In the genomic region with DNA sequence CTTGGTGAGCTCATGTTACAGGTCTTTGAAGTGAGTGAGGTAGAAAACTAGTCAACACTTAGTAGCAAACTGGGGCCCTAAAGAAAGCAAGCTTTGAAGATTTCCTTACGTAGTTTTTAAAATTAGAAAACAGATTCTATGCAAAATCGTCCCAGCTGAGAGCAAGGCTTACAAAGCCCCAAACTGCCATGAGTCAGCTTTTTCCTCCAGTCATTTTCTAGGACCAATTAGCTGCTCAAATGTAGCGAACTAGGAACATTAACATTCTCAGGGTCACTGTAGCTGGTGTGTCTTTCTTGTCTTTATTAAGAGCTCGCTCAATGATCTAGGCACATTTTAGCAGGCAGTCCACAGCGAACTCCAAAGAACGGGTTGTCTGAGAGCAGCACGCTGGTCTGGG, we compare ENCODE assay signal across 21 mouse cellular contexts.
DNase-seq lines count a peak whose midpoint lies in the region; ATAC-seq and TF ChIP-seq lines count a peak whose summit lies in the region.
"Had no signal": no experiment of that assay in that cellular context is flagged by ENCODE, and none has a peak within 500 bp of the region (broad histone marks: within the 10 kb centered on the region; RNA-seq: fewer than 3 reads in every experiment).

No protein-coding gene starts in this region.

- H3K27me3 ChIP-seq in forebrain, postnatal 0 days (ENCODE audit: insufficient read depth, low read length), result no peaks in the 10 kb centered on the region
- no peaks in the 10 kb centered on the region for H3K27me3 ChIP-seq in forebrain, embryonic 11.5 days (ENCODE audit: control insufficient read depth, insufficient read depth, low read length)
- H3K27me3 ChIP-seq in embryonic facial prominence, embryonic 13.5 days, result no peaks in the 10 kb centered on the region
- H3K27me3 ChIP-seq: CH12.LX; embryonic facial prominence, embryonic 15.5 days; forebrain, embryonic 15.5 days; heart, embryonic 12.5 days; hindbrain, embryonic 15.5 days had no signal

- DNase-seq in forebrain, postnatal 0 days, result peak; percentile 14
- DNase-seq in forebrain, embryonic 11.5 days (ENCODE audit: low spot score), result no peak
- no peak for DNase-seq in left cerebral cortex, adult 2 months (ENCODE audit: extremely low spot score in 1 of 2, low spot score in 2 of 2)
- DNase-seq in left cerebral cortex, adult 8-10 months (ENCODE audit: low spot score in 2 of 2), result no peak
- DNase-seq in natural killer cell, adult 2 months (ENCODE audit: low spot score in 2 of 2), result no peak
- no peak for DNase-seq in cerebellum, adult 9-10 months
- DNase-seq: adrenal gland, adult 2 months; adrenal gland, postnatal 25 days; cerebellum, adult 11-12 months; cerebellum, adult 9-11 months; cerebellum, postnatal 36 days; gastrocnemius, adult 2 months; gastrocnemius, postnatal 25 days; kidney, adult 11 months had no signal

- TF ChIP-seq CTCF in forebrain, postnatal 0 days (IDR thresholded peaks at IDR 0.05; ENCODE audit: low read depth), result no peak
- TF ChIP-seq CTCF in left cerebral cortex, adult 2 months (IDR thresholded peaks at IDR 0.05), result no peak

- H3K4me1 ChIP-seq in forebrain, postnatal 0 days (ENCODE audit: insufficient read depth), result no peaks in the 10 kb centered on the region
- no peaks in the 10 kb centered on the region for H3K4me1 ChIP-seq in forebrain, embryonic 11.5 days (replicated peaks; ENCODE audit: control insufficient read depth, insufficient read depth, low read length)
- H3K4me1 ChIP-seq in embryonic facial prominence, embryonic 13.5 days, result peaks cover 6% of the 10 kb centered on the region; the same call in 1 of the 2 replicates
- H3K4me1 ChIP-seq: embryonic facial prominence, embryonic 15.5 days; hindbrain, embryonic 15.5 days had no signal

- intact Hi-C loops in left cerebral cortex, adult 2 months (cut with DNase I), result loop anchor here (10.0 kb wide), 1 partner anchor 144 kb away; no protein-coding TSS in a partner anchor

- H3K4me2 ChIP-seq in forebrain, postnatal 0 days (ENCODE audit: low read depth), result no peak overlapping the region
- no peak overlapping the region for H3K4me2 ChIP-seq in forebrain, embryonic 11.5 days (ENCODE audit: low read depth, low read length, severe bottlenecking)
- H3K4me2 ChIP-seq in embryonic facial prominence, embryonic 13.5 days, result no peak overlapping the region
- H3K4me2 ChIP-seq: embryonic facial prominence, embryonic 15.5 days; forebrain, embryonic 15.5 days; heart, embryonic 12.5 days; hindbrain, embryonic 15.5 days had no signal

- H3K9ac ChIP-seq in forebrain, postnatal 0 days, result no peak overlapping the region
- H3K9ac ChIP-seq in forebrain, embryonic 11.5 days (ENCODE audit: low read length), result no peak overlapping the region
- no peak overlapping the region for H3K9ac ChIP-seq in embryonic facial prominence, embryonic 13.5 days
- H3K9ac ChIP-seq: embryonic facial prominence, embryonic 15.5 days; forebrain, embryonic 15.5 days; heart, embryonic 12.5 days; hindbrain, embryonic 15.5 days had no signal

- no peak overlapping the region for H3K27ac ChIP-seq in forebrain, postnatal 0 days (ENCODE audit: low read depth, low read length)
- H3K27ac ChIP-seq in forebrain, embryonic 11.5 days (ENCODE audit: low read depth, low read length), result no peak overlapping the region
- H3K27ac ChIP-seq in left cerebral cortex, adult 2 months, result peak overlapping the region; percentile 17; the same call in 1 of the 2 replicates
- peak overlapping the region; percentile 23; the same call in 1 of the 2 replicates for H3K27ac ChIP-seq in embryonic facial prominence, embryonic 13.5 days
- H3K27ac ChIP-seq: embryonic facial prominence, embryonic 15.5 days; forebrain, embryonic 15.5 days; gastrocnemius, adult 2 months; hindbrain, embryonic 15.5 days had no signal

- H3K36me3 ChIP-seq in forebrain, postnatal 0 days (ENCODE audit: insufficient read depth), result no peaks in the 10 kb centered on the region
- H3K36me3 ChIP-seq in forebrain, embryonic 11.5 days (ENCODE audit: control insufficient read depth, insufficient read depth, low read length), result no peaks in the 10 kb centered on the region
- no peaks in the 10 kb centered on the region for H3K36me3 ChIP-seq in embryonic facial prominence, embryonic 13.5 days
- H3K36me3 ChIP-seq: embryonic facial prominence, embryonic 15.5 days; forebrain, embryonic 15.5 days; heart, embryonic 12.5 days; hindbrain, embryonic 15.5 days had no signal

- 0 out of 2 replicates have a peak, but pooled peaks have one; percentile 29 for ATAC-seq in forebrain, postnatal 0 days
- no peak for ATAC-seq in forebrain, embryonic 11.5 days (replicated peaks; ENCODE audit: low FRiP score)
- ATAC-seq in embryonic facial prominence, embryonic 13.5 days (ENCODE audit: insufficient number of reproducible peaks, insufficient read depth, low FRiP score, low TSS enrichment, low read depth), result no peak
- ATAC-seq: forebrain, embryonic 15.5 days had no signal

- no peaks in the 10 kb centered on the region for H3K9me3 ChIP-seq in forebrain, postnatal 0 days (ENCODE audit: low read length)
- H3K9me3 ChIP-seq in forebrain, embryonic 11.5 days (ENCODE audit: control insufficient read depth, low read length), result no peaks in the 10 kb centered on the region
- no peaks in the 10 kb centered on the region for H3K9me3 ChIP-seq in embryonic facial prominence, embryonic 13.5 days
- H3K9me3 ChIP-seq: embryonic facial prominence, embryonic 15.5 days; forebrain, embryonic 15.5 days; heart, embryonic 12.5 days; hindbrain, embryonic 15.5 days had no signal

- H3K4me3 ChIP-seq in forebrain, postnatal 0 days (ENCODE audit: low read depth, low read length), result no peak overlapping the region
- no peak overlapping the region for H3K4me3 ChIP-seq in forebrain, embryonic 11.5 days (ENCODE audit: low read depth, low read length)
- no peak overlapping the region for H3K4me3 ChIP-seq in left cerebral cortex, adult 2 months
- H3K4me3 ChIP-seq in embryonic facial prominence, embryonic 13.5 days, result no peak overlapping the region
- H3K4me3 ChIP-seq: embryonic facial prominence, embryonic 15.5 days; erythroblast, embryonic 14.5 days; forebrain, embryonic 15.5 days; gastrocnemius, adult 2 months; heart, embryonic 12.5 days; hindbrain, embryonic 15.5 days had no signal

- WGBS in forebrain, postnatal 0 days, result 16% methylated on average over 7 of the region's 7 CpGs
- WGBS in forebrain, embryonic 11.5 days, result 23% methylated on average over 7 of the region's 7 CpGs
- WGBS in embryonic facial prominence, embryonic 13.5 days, result 36% methylated on average over 7 of the region's 7 CpGs

Comparison
In these comparisons a context has a peak if more than half of its experiments do, and no peak if none do; other contexts are left out.
1. H3K27ac ChIP-seq: peak in left cerebral cortex, adult 2 months (single experiment) and embryonic facial prominence, embryonic 13.5 days (single experiment); none in forebrain, postnatal 0 days (single experiment) and forebrain, embryonic 11.5 days (single experiment).